Mouse (Mus musculus) kidney, adult 9 months (tissue): ENCODE results near the gene Plppr1.
A peak's percentile ranks its signal among the peaks of the same experiment; 100 is the strongest.

Experiments
- DNase-seq: peaks from one replicate; pipeline ENCODE4 v3.0.0; 2022

Plppr1 gene

GRCm38 (mm10) chr4:49144798-49145197 is 85.7 kb downstream of the Plppr1 start:
- DNase-seq = no peak

GRCm38 (mm10) chr4:49148775-49149174 is 89.7 kb downstream of the Plppr1 start:
- DNase-seq = no peak

GRCm38 (mm10) chr4:49149251-49149650 is 90.2 kb downstream of the Plppr1 start:
- no peak for DNase-seq

- DNase-seq = peak; percentile 79
These were observed 94.8 kb downstream of the Plppr1 start for GRCm38 (mm10) chr4:49153849-49154248.

GRCm38 (mm10) chr4:49156781-49157180 is 97.7 kb downstream of the Plppr1 start:
- no peak for DNase-seq

- DNase-seq = no peak
These were observed 104.2 kb downstream of the Plppr1 start for GRCm38 (mm10) chr4:49163285-49163684.

GRCm38 (mm10) chr4:49166391-49166790 is 107.3 kb downstream of the Plppr1 start:
- peak; percentile 78 for DNase-seq

- no peak for DNase-seq
These were observed 108.0 kb downstream of the Plppr1 start for GRCm38 (mm10) chr4:49167030-49167429.

GRCm38 (mm10) chr4:49169498-49169897 is 110.4 kb downstream of the Plppr1 start:
- no peak for DNase-seq

GRCm38 (mm10) chr4:49178101-49178500 is 119.0 kb downstream of the Plppr1 start:
- DNase-seq = no peak

- DNase-seq = no peak
These were observed 119.8 kb downstream of the Plppr1 start for GRCm38 (mm10) chr4:49178891-49179290.

GRCm38 (mm10) chr4:49179471-49180181 is 120.6 kb downstream of the Plppr1 start:
- peak; percentile 72 for DNase-seq

GRCm38 (mm10) chr4:49189991-49190526 is 131.0 kb downstream of the Plppr1 start:
- no peak for DNase-seq

GRCm38 (mm10) chr4:49197125-49197747 is 138.2 kb downstream of the Plppr1 start:
- DNase-seq = peak; percentile 13

GRCm38 (mm10) chr4:49210457-49210856 is 151.4 kb downstream of the Plppr1 start:
- DNase-seq = no peak

- DNase-seq = peak; percentile 10
These were observed 152.5 kb downstream of the Plppr1 start for GRCm38 (mm10) chr4:49211582-49211981.

- no peak for DNase-seq
These were observed 153.8 kb downstream of the Plppr1 start for GRCm38 (mm10) chr4:49212616-49213544.

GRCm38 (mm10) chr4:49214341-49214740 is 155.3 kb downstream of the Plppr1 start:
- DNase-seq = no peak

GRCm38 (mm10) chr4:49223501-49223900 is 164.4 kb downstream of the Plppr1 start:
- DNase-seq = no peak

- no peak for DNase-seq
These were observed 165.9 kb downstream of the Plppr1 start for GRCm38 (mm10) chr4:49225021-49225420.

- no peak for DNase-seq
These were observed 173.3 kb downstream of the Plppr1 start for GRCm38 (mm10) chr4:49232206-49233031.

GRCm38 (mm10) chr4:49233032-49233406 is 173.9 kb downstream of the Plppr1 start:
- DNase-seq = no peak
